Mouse (Mus musculus) heart, postnatal 0 days (tissue): Measurements from ENCODE around the gene Nfib. TPM values are rescaled to one million over a fixed set of nuclear protein-coding genes. Genes with fewer than 3 reads are reported as not detected.
"Not testable (repeated sequence)": the region's sequence is repeated elsewhere in the genome, so short reads cannot be mapped to it uniquely, and the experiment has no call there.

ENCODE experiments used
- ATAC-seq: fragments of 200-750 bp; cut with Nextera tagmentation; 2 replicates; pipeline ENCODE4 v1.8.0; 2017; ENCODE audit warnings: low read depth, moderate number of reproducible peaks, moderate library complexity; ENCODE audit not compliant: insufficient read depth
- DNase-seq: peaks from one replicate; pipeline ENCODE4 v3.0.0-alpha.2; 2016; ENCODE audit warnings: low spot score
- H3K27ac ChIP-seq: fragments of 300-500 bp; sonication (generic); 2 replicates; pipeline ENCODE4 v1.5.1; 2014; ENCODE audit warnings: low read depth, mild to moderate bottlenecking
- H3K27me3 ChIP-seq: fragments of 300-500 bp; sonication (generic); 2 replicates; pipeline ENCODE4 v1.6.1; 2014; ENCODE audit warnings: low read length, mixed read lengths; ENCODE audit not compliant: control insufficient read depth, insufficient read depth
- H3K36me3 ChIP-seq: fragments of 300-500 bp; sonication (generic); replicated peaks from 2 replicates; pipeline ENCODE4 v1.6.1; 2014; ENCODE audit warnings: low read length, mixed read lengths; ENCODE audit not compliant: control insufficient read depth, insufficient read depth
- H3K4me1 ChIP-seq: fragments of 300-500 bp; sonication (generic); 2 replicates; pipeline ENCODE4 v1.6.1; 2014; ENCODE audit warnings: antibody characterized with exemption; ENCODE audit not compliant: control insufficient read depth, insufficient read depth
- H3K4me2 ChIP-seq: fragments of 300-500 bp; sonication (generic); 2 replicates; pipeline ENCODE4 v1.6.1; 2014; ENCODE audit warnings: low read depth, mild to moderate bottlenecking, low read length, moderate library complexity
- H3K4me3 ChIP-seq: fragments of 300-500 bp; sonication (generic); 2 replicates; pipeline ENCODE4 v1.5.1; 2014; ENCODE audit warnings: low read depth, low read length
- H3K9ac ChIP-seq: fragments of 300-500 bp; sonication (generic); replicated peaks from 2 replicates; pipeline ENCODE4 v1.6.1; 2014; ENCODE audit warnings: low read depth, low read length, mixed read lengths
- H3K9me3 ChIP-seq: fragments of 300-500 bp; sonication (generic); replicated peaks from 2 replicates; pipeline ENCODE4 v1.6.1; 2016; ENCODE audit warnings: low read length; ENCODE audit not compliant: control insufficient read depth
- CTCF ChIP-seq: IDR thresholded peaks from 2 replicates; pipeline ENCODE4 v1.5.1; 2016; ENCODE audit warnings: antibody characterized with exemption, control low read depth, low read depth
- EP300 ChIP-seq: IDR thresholded peaks from 2 replicates; pipeline ENCODE4 v1.6.1; 2016; ENCODE audit warnings: antibody characterized with exemption, low read depth
- WGBS: fragments of 180-500 bp; shearing (Covaris S2); extraction: QIAGEN DNeasy Blood & Tissue Kit; methylation state at CpG from one replicate; pipeline ENCODE4 v1.1.7; 2014; 5-methylcytosine and 5-hydroxymethylcytosine counted together
- polyA plus RNA-seq: library from polyadenylated mRNA; unstranded; fragments of >200 nt; fragmentation: Nextera tagmentation; extraction: Ambion mirVana; gene quantifications from 2 replicates; pipeline ENCODE4 v1.2.1, GENCODE M21; 2015
- total RNA-seq: library from RNA; depleted of rRNA; stranded (reverse); fragments of >200 nt; gene quantifications from 2 replicates; pipeline ENCODE4 v1.2.3, GENCODE M21; 2014; ENCODE audit warnings: low replicate concordance

Gene Nfib
- total and polyA plus RNA-seq, 2 experiments from 2014 or later: 44.0 to 82.0 TPM

- ATAC-seq (no peak), DNase-seq (no peak)
- TF ChIP-seq EP300: no peak
- no peak for TF ChIP-seq CTCF
- Histone ChIP-seq H3K4me1 (peaks cover 12% of the 10 kb centered on the region; the same call in 1 of the 2 replicates), H3K4me3 (no peak overlapping the region), H3K9ac (no peak overlapping the region), H3K9me3 (no peaks in the 10 kb centered on the region), H3K36me3 (no peaks in the 10 kb centered on the region), H3K27ac (no peak overlapping the region), H3K27me3 (no peaks in the 10 kb centered on the region), H3K4me2 (no peak overlapping the region)
- 75% methylated on average over 4 of the region's 4 CpGs for WGBS
Measured at GRCm38 (mm10) chr4:82273049-82273754, 432.3 kb downstream of the Nfib start.

- peaks cover 12% of the 10 kb centered on the region; the same call in 1 of the 2 replicates for H3K4me1 ChIP-seq
- DNase-seq (no peak), ATAC-seq (no peak)
- H3K4me2 ChIP-seq: no peak overlapping the region
- no peaks in the 10 kb centered on the region for H3K36me3 ChIP-seq
- H3K4me3 ChIP-seq: no peak overlapping the region
- no peak for TF ChIP-seq EP300
- TF ChIP-seq CTCF: no peak
- no peaks in the 10 kb centered on the region for H3K27me3 ChIP-seq
- H3K9ac ChIP-seq: no peak overlapping the region
- 66% methylated on average over 4 of the region's 4 CpGs for WGBS
- H3K27ac ChIP-seq: no peak overlapping the region
- no peaks in the 10 kb centered on the region for H3K9me3 ChIP-seq
Measured at GRCm38 (mm10) chr4:82272099-82272498, 433.5 kb downstream of the Nfib start.

GRCm38 (mm10) chr4:82271547-82271946, 434.0 kb downstream of the Nfib start:
- no peak for DNase-seq
- Histone ChIP-seq H3K36me3 (no peaks in the 10 kb centered on the region), H3K4me2 (no peak overlapping the region), H3K27ac (no peak overlapping the region), H3K4me1 (peaks cover 13% of the 10 kb centered on the region; the same call in 1 of the 2 replicates), H3K9ac (no peak overlapping the region), H3K4me3 (no peak overlapping the region), H3K27me3 (no peaks in the 10 kb centered on the region), H3K9me3 (no peaks in the 10 kb centered on the region)
- TF ChIP-seq CTCF: no peak
- TF ChIP-seq EP300: no peak
- no peak; the same call in 1 of the 2 replicates for ATAC-seq
- WGBS: 50% methylated on average over 3 of the region's 3 CpGs

GRCm38 (mm10) chr4:82267832-82268778, 437.4 kb downstream of the Nfib start:
- H3K4me2 ChIP-seq: no peak overlapping the region
- H3K4me1 ChIP-seq: peaks cover 23% of the 10 kb centered on the region; the same call in 1 of the 2 replicates
- DNase-seq (no peak), ATAC-seq (no peak)
- no peak overlapping the region for H3K9ac ChIP-seq
- WGBS: 74% methylated on average over 14 of the region's 14 CpGs
- TF ChIP-seq EP300: no peak
- TF ChIP-seq CTCF: no peak
- no peaks in the 10 kb centered on the region for H3K9me3 ChIP-seq
- no peak overlapping the region for H3K4me3 ChIP-seq
- no peaks in the 10 kb centered on the region for H3K36me3 ChIP-seq
- H3K27me3 ChIP-seq: no peaks in the 10 kb centered on the region
- no peak overlapping the region for H3K27ac ChIP-seq

- H3K27ac ChIP-seq: peak overlapping the region; percentile 67
- no peak overlapping the region for H3K4me3 ChIP-seq
- TF ChIP-seq EP300: no peak
- no peak for TF ChIP-seq CTCF
- H3K9ac ChIP-seq: no peak overlapping the region
- H3K9me3 ChIP-seq: no peaks in the 10 kb centered on the region
- H3K36me3 ChIP-seq: no peaks in the 10 kb centered on the region
- H3K4me1 ChIP-seq: peaks cover 11% of the 10 kb centered on the region; the same call in 1 of the 2 replicates
- ATAC-seq (peak; percentile 67), DNase-seq (peak; percentile 54)
- H3K27me3 ChIP-seq: no peaks in the 10 kb centered on the region
- peak overlapping the region; percentile 21; the same call in 1 of the 2 replicates for H3K4me2 ChIP-seq
- WGBS: 15% methylated on average over 4 of the region's 4 CpGs
Measured at GRCm38 (mm10) chr4:82266066-82266619, 439.4 kb downstream of the Nfib start.

GRCm38 (mm10) chr4:82258545-82258944, 447.0 kb downstream of the Nfib start:
- H3K4me1 ChIP-seq, H3K36me3 ChIP-seq, H3K4me3 ChIP-seq, ATAC-seq, H3K4me2 ChIP-seq, H3K27ac ChIP-seq, H3K27me3 ChIP-seq, H3K9me3 ChIP-seq, H3K9ac ChIP-seq, DNase-seq: not testable (repeated sequence)
- 83% methylated on average over 1 of the region's 1 CpGs for WGBS
